Mouse (Mus musculus) G1E-ER4 (cell line): Measurements from ENCODE around the gene Trem3. TPM values are rescaled to one million over a fixed set of nuclear protein-coding genes. Genes with fewer than 3 reads are reported as not detected.

ENCODE experiments used
- GATA1 ChIP-seq: IDR thresholded peaks from one replicate; pipeline ENCODE4 v1.8.0; 2012; ENCODE audit warnings: low read length, inconsistent platforms
- polyA plus RNA-seq: library from polyadenylated mRNA; stranded (reverse); fragments of >175 nt; gene quantifications from 2 replicates; pipeline ENCODE4 v1.2.3, GENCODE M21; 2012

Trem3 gene
- polyA plus RNA-seq, 1 experiment = not detected

DNA sequence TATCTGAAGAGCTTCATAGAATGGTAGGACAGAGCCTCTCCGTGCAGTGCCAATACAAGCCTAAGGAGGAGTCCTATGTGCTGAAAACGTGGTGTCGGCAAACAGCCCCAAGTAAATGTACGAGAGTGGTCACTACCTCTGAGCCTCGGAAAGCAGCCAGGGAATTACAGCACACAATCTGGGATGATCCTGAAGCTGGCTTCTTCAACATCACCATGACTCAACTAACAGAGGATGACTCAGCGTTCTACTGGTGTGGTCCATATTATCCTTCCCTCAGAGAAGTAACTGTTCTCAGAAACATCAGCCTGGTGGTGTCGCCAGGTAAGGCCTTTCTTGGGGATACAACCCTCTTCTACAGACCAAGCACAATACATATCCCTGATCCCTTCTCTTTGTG is 17.1 kb downstream of the Trem3 start:
- no peak for TF ChIP-seq GATA1

DNA sequence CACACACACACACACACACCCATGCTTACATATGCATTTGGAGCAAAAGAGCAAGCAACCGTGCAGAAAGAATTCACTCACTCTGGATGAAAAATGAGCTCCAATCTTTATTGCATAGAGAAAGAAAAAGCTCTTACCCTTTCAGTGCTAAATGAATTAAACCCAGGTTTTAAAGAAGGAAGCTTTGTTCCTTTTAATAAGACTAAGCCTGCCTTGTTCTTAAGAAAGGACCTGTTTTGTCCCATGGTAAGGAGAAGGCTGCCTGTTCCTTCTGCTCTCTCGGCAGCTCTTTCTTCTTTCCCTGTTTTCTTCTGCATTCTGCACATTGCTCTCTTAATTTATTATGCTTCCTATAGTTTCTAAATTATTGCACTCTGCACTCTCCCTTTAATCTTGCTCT is 18.6 kb downstream of the Trem3 start:
- no peak for TF ChIP-seq GATA1

DNA sequence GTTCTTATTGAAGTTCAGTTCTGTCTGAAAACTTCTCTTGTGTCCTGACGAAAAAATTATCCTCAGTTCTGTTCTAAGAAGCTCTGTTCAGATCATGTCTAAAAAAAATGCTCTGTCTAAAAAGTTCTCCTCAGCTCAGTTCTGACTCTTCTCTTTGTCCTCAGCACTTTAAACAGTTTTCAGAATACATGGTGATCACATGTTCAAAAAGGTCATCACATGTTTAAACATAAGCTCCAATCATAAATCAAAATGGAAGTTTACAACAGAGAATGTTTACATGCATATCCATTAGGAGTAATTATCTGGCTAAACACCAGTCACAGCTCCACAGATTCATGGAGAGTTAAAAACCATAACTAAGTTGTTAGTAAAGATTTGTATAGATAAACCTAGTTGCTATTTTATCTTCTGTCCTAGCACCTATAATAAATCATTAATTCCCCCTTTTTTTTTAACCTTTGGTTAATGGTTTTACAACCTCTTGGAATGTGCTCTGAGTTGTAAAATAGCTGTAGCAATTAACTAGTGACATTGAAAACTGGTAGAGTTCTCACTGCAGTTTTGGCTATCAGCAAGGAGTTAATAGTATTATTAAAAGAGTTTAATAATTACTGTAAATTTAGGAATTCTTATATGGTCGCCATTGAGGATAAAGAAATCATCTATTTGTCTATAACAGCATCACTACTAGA is 19.2 kb downstream of the Trem3 start:
- no peak for TF ChIP-seq GATA1

DNA sequence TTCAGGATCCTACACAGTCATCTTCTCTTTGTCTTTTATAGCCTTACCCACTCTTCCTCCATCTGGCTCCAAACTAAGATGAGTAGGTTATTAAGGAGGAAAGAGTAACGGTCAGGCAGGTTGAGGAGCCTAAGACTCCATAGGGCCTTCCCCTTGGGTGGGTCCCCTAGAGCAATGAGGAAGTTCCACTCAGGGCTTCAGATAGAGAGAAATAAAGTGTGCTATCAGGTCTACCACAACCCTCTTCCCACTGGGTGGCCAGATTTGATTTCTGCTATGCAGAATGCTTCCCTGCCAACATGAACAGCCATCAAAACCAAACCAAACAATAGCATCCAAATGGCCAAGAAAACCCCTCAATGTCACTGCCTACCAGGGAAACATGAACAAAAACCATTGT is 20.0 kb downstream of the Trem3 start:
- TF ChIP-seq GATA1 = peak; percentile 67

DNA sequence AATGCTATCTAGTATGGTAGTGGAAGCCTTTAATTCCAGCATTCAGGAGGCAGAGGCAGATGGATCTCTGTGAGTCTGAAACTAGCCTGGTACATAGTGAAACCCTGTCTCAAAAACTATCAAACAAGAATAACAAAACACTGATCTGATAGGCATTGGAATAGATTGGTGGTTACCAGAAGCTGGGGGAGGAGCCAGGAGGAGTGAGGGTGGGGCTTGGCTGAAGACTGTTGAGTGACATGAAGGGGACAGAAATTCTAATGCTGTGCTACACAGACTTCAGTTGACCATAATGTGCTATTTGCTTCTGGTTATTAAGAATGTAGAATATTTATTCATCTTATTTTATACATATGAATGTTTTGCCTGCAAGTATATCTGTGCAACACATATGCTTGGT is 20.7 kb downstream of the Trem3 start:
- TF ChIP-seq GATA1 = no peak

DNA sequence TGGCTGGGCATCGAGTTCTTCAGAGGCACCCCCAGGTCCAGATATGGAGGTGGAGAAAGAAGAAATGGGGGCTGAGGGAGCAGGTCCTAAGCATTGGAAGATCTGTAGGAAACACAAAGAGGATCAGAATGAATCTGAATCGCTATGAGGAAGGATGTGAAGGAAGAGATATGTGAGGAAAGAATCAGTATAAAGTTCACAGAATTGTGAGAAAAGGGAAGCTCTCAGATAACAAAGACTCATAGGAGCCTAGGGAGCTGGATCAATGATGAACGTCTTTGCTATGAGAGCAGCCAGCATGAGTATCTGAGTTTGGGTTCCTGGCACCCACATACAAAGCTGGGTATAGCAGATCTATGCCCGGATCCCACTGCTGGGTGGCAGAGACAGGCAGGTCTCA is 22.3 kb downstream of the Trem3 start:
- no peak for TF ChIP-seq GATA1

DNA sequence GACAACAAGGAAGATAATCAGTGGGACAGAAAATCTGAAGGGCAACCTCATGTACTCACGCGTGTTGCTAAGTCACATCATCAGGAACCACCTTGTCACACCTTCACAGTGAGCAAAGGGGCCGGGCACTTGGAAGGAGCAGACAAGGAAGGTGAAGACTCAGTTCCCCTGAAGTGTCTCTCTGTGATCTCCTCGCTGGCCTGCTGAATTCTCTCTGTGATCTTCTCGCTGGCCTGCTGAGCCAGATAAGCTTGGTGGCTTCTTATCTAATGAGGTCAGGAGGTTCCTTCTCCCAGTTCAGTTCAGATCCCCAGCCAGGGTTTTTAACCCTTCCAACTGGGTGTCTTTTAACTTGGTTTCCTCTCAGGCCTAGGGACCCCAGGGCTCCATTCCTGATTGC is 24.6 kb downstream of the Trem3 start:
- TF ChIP-seq GATA1 = peak; percentile 92

DNA sequence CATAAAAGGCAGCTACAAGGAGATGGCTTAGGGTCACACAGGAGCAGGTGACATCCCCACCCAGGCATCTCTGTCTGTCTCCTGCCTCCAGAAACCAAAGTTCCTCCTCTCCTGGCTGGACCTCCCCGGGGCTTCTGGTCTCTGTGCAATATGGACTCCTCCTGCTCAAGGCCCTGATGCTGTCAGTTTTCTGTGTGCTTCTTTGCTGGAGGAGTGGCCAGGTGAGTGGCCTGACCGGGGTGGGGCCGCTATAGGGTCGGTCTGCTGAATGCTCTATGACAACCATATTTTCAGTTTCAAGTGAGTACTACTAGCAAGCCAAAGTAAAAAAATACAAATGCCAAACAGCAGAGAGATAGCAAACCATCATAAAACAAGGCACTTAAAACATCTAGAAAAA is 25.0 kb downstream of the Trem3 start:
- TF ChIP-seq GATA1 = no peak

DNA sequence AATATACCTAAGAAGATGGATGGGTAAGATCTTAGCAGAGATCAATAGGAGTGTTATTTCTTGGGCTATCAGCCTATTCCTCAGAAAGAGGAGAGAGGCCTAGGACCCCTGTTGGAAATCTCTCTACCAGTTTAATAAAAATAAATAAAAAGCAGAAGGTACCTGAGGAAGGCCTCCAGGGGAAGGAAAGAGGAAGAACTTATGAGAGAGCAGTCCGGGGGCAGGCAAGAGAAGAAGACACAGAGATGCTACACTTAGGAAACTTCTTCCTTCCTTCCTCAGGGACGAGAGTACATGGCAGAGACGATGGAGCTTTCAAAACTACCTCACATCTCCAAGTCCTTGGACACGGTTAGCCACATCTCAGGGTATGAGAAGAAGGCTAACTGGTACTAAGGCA is 26.5 kb downstream of the Trem3 start:
- no peak for TF ChIP-seq GATA1

DNA sequence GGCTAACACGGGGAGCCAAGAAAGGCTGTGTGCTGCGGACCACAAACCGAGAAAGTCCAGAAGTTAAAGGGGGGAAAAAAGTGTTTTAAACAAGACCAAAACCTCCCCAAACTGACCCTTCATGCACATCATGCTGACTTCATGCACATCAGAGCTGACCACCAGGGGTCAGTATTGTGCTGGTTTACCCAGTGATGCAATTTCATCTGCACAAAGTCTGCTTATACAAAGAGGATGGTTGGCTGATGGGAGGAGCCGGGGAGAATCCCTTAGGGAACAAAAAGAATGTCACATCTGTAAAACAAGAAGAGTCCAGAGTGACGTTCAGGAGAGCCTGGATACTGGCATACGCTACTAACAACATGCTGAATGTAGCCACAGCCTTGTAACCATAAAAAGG is 27.3 kb downstream of the Trem3 start:
- no peak for TF ChIP-seq GATA1

DNA sequence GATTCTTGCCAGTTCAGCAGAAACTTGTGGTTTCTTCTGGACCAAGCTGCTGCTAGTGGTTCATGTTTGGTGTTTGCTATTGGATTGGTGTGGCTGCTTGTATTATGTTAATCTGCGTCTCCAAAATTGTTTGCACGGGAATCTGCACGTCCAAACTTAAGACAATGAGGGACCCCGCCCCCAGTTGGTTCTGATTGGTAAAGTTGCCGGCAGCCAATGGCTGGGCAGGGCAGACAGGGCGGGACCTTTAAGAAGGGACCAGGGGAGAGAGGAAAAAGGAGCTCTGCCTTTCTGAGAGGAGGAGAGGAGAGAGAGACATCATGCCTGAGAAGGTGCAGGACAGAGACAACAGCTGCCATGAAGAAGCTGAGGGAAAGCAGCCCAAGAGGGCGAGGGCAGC is 28.2 kb downstream of the Trem3 start:
- no peak for TF ChIP-seq GATA1

DNA sequence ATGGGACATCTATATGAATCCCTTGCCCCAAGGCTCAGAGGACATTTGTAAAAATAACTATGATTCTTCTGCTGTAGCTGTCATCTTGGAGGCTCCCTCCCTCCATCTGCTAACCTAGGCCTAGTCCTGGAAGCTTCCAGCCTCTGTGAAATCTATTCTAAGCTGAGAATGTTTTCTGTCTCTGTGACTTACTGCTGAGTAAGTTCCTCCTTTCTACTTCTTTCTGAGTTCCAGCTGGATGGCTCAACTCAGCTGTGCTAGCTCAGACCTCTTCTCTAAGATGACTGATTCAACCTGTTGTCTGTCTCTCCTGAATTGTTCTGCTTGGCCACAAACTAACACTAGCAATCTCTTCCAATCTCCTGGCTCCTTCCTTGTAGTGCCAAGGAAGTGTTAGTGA is 30.8 kb downstream of the Trem3 start:
- TF ChIP-seq GATA1 = no peak

DNA sequence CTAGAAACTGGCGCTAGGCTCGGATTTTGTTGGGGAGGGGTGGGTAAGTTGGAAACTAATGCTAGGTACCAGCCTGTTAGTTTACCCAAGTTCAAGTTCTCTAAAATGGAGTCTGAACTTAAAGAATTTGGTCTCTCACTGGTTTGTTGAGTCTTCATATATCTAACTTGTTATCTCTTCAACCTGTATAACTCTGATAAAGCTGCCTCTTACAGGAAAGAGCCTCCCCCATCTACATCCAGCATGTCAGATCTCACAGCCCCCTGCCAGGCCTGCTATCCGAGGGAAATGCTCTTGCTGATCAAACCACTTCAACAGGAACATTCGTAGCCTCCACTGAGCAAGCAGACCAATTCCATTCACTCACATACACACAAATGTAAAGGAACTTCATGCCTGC is 31.4 kb downstream of the Trem3 start:
- TF ChIP-seq GATA1 = no peak

DNA sequence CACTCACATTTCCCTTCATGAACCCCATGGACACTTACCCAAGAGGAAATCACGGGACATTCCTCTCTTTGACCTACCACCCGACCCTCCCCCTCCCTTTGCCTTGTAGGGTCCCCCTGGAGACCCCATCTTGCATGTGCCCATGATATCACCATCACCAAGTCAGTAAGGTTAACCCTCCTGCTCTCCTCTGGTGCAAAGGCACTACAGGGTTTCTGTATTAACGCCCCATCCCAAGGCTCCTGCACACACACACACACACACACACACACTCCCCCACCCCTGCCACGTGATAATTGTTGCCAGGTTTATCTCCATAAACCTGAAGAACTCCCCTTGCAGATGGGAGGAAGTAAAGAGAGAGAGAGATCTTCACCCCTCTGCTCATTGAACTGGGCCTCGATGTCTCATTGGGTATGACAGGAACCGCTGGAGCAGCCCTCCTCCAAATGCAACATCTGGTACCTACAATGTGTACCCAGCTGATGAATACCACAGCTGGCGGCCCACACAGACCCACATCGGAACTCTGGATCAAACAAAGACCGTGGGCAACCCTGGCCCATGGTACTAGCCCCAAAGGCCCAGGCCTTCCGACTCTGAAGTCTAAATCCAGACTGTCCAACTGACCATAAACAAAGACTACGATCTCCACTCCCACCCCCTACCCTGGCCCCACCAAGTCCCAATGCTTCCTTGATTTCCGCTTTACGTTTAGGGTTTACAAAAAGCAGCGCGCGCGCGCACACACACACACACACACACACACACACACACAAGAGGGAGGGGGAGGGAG is 33.6 kb downstream of the Trem3 start:
- no peak for TF ChIP-seq GATA1

DNA sequence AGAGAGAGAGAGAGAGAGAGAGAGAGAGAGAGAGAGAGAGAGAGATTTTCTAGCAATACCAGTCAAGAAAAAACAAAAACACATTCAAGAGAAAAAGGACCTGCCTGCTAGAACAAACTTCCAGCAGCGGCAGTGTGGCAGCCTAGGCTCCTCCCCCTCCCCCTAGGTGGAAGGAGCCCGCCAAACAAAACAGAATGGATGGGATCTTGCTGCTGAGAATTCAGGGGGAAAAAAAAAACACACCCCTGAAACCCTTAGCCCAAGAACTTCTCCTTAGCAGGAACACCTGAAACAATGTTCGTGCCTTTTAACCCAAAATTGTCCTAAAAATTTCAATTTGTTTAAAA is 34.1 kb downstream of the Trem3 start:
- TF ChIP-seq GATA1 = no peak

DNA sequence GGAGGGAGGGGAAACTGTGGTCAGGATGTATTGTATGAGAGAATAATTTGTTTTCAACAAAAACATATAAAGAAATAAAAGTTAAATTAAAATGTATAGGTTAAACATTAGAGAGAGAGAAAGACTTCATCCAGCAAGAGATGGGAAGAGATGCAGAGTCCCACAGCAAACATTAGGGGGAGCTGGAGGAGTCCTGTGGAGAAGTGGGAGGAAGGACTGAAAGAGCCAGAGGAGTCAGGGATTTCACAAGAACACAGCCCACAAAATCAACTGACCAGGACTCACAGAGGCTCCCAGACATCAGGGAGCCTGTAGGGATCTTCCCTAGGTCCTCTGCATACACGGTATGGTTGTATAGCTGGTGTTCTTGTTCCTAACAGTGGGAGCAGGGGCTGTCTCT is 39.2 kb downstream of the Trem3 start:
- no peak for TF ChIP-seq GATA1

DNA sequence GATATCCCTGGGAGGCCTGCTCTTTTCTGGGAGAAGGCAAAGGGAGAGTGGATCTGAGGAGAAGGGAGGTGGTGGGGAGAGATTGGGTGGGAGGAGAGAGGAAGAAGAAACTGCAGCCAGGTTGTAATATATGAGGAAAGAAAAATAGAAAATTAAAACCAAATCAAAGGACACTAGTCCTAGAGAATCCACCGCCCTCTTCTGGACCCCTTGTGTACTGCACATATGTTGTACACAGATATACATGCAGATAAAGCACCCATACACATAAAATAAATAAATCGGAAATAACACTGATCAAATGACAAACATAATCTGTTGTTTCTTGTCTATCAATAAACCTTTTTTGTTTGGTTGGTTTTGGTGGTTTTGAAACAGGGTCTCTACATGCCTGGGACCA is 39.7 kb downstream of the Trem3 start:
- no peak for TF ChIP-seq GATA1
